Mouse (Mus musculus): ENCODE results near the gene 6030468B19Rik. TPM values are rescaled to one million over a fixed set of nuclear protein-coding genes. Genes with fewer than 3 reads are reported as not detected.

6030468B19Rik gene
- polyA plus RNA-seq, 1 experiment from 2014 or later: not detected

DNA sequence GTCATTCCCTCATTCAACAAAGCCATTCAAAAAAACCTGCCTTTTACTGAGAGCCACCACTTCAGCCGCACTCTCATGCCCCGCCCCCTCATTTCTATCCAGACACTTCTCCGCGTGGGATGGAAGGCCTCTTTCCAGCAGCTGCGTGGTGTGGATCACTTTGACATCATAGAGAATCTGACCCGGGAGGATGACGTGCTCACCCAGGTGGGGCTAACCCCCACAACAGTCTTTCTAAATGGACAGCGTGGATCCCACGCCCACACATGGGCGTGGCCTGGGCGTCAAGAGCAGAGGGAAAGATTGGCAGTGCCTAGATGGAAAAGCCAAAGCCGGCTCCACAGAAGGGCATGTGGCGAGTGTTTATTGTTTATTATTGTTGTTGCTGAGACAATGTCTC is 38.8 kb downstream of the 6030468B19Rik start:
- 0 out of 2 replicates have a peak, but pooled peaks have one; percentile 32 for ATAC-seq (ENCODE audit: low read depth)
- no peak overlapping the region for H3K9ac ChIP-seq (replicated peaks; ENCODE audit: low read depth, low read length)
- 31% methylated on average over 13 of the region's 13 CpGs for WGBS
- H3K36me3 ChIP-seq (ENCODE audit: control insufficient read depth, insufficient read depth, low read length): no peaks in the 10 kb centered on the region
- H3K9me3 ChIP-seq (ENCODE audit: control insufficient read depth, low read length): no peaks in the 10 kb centered on the region
- no peaks in the 10 kb centered on the region for H3K27me3 ChIP-seq (ENCODE audit: control insufficient read depth, insufficient read depth, low read length)
- no peak overlapping the region for H3K27ac ChIP-seq (ENCODE audit: low read depth, low read length)
- H3K4me1 ChIP-seq (ENCODE audit: control insufficient read depth, insufficient read depth, low read length): no peaks in the 10 kb centered on the region
- H3K4me2 ChIP-seq (ENCODE audit: low read depth, low read length): peak overlapping the region; percentile 29; the same call in 1 of the 2 replicates
- H3K4me3 ChIP-seq (ENCODE audit: low read depth, low read length): 0 out of 2 replicates have a peak overlapping the region, but pooled peaks have one; percentile 4

DNA sequence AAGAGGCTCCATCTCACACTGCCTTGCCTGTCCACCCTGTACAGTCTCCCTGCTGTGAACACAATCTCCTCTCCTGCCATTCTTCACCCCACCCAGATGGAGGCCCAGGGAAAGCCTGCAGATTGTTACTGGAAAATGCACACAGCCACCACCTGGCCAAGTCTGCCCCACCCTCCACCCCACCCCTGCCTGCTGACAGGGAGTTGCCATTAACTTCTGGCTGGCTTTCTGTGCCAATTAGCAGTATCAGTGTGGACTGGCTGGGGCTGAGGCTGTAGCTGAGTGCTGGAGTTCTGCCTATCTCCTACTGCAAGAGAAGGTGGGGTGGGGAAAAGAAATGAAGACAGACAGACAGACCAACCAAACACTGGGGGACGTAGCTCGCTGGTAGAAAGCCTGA is 41.1 kb downstream of the 6030468B19Rik start:
- H3K36me3 ChIP-seq (ENCODE audit: control insufficient read depth, insufficient read depth, low read length): no peaks in the 10 kb centered on the region
- 78% methylated on average over 2 of the region's 2 CpGs for WGBS
- H3K4me2 ChIP-seq (ENCODE audit: low read depth, low read length): no peak overlapping the region
- no peaks in the 10 kb centered on the region for H3K27me3 ChIP-seq (ENCODE audit: control insufficient read depth, insufficient read depth, low read length)
- ATAC-seq (ENCODE audit: low read depth): no peak
- H3K9ac ChIP-seq (replicated peaks; ENCODE audit: low read depth, low read length): no peak overlapping the region
- H3K9me3 ChIP-seq (ENCODE audit: control insufficient read depth, low read length): no peaks in the 10 kb centered on the region
- H3K4me1 ChIP-seq (ENCODE audit: control insufficient read depth, insufficient read depth, low read length): no peaks in the 10 kb centered on the region
- no peak overlapping the region for H3K27ac ChIP-seq (ENCODE audit: low read depth, low read length)
- H3K4me3 ChIP-seq (ENCODE audit: low read depth, low read length): no peak overlapping the region

DNA sequence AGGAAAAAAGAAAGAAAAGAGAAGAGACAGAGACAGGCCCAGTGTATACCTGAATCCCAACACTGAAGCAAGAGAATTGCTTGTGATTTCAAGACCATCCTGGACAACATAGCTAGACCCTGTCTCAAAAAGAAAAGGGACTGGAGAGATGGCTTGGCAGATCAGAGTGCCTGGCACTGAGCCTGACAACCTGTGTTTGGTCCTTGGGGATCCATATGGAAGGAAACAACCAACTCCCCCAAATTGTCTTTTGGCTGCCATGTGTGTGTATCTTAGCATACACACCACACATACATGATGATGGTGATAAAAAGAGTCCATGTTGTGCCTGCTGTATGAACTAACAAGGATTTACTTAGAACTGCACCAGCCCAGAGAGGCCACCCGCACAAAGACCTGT is 41.6 kb downstream of the 6030468B19Rik start:
- WGBS: 89% methylated on average over 1 of the region's 1 CpGs
- H3K27ac ChIP-seq (ENCODE audit: low read depth, low read length): no peak overlapping the region
- H3K27me3 ChIP-seq (ENCODE audit: control insufficient read depth, insufficient read depth, low read length): no peaks in the 10 kb centered on the region
- no peaks in the 10 kb centered on the region for H3K9me3 ChIP-seq (ENCODE audit: control insufficient read depth, low read length)
- H3K36me3 ChIP-seq (ENCODE audit: control insufficient read depth, insufficient read depth, low read length): no peaks in the 10 kb centered on the region
- H3K4me1 ChIP-seq (ENCODE audit: control insufficient read depth, insufficient read depth, low read length): no peaks in the 10 kb centered on the region
- H3K9ac ChIP-seq (replicated peaks; ENCODE audit: low read depth, low read length): no peak overlapping the region
- no peak overlapping the region for H3K4me2 ChIP-seq (ENCODE audit: low read depth, low read length)
- H3K4me3 ChIP-seq (ENCODE audit: low read depth, low read length): no peak overlapping the region
- ATAC-seq (ENCODE audit: low read depth): no peak

DNA sequence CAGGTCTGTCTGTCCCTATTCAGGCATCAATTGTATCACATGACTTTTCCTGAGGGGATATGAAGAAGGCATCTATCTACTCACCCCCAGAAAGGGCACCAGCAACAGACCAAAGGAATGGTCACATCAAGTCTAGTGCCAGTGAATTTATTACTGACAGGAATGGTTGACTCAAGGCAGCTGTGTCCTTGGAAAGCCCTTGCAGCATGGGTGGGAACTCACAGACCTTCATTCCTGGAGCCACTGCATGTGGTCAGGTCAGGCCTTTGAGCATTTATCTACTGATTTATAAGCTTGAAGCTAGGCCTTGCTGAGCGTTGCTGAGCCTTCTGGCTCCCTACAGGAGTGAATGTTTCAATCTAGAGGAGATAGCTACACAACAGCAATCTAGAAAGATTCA is 43.5 kb downstream of the 6030468B19Rik start:
- WGBS: 54% methylated on average over 1 of the region's 1 CpGs
- H3K9ac ChIP-seq (replicated peaks; ENCODE audit: low read depth, low read length): no peak overlapping the region
- ATAC-seq (ENCODE audit: low read depth): no peak

DNA sequence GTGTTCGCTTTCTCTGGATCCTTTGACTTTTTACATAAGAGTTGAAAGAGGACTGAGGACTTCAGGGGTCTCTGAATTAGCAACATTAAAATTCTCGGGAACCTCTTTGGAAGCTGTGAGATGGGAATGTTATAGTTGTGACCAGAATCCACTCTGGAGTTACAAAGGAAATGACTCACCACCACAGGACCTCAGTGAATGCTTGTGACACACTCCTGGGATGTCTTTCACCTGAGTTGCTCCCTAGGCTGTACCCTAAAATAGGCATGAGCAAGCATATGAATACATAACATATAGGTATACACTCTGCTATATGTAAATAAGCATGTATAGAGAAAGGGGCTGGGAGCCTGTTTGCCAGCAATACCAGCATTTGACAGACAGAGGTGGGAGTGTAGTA is 46.0 kb downstream of the 6030468B19Rik start:
- H3K4me2 ChIP-seq (ENCODE audit: low read depth, low read length): no peak overlapping the region
- H3K4me1 ChIP-seq (ENCODE audit: control insufficient read depth, insufficient read depth, low read length): peaks cover 6% of the 10 kb centered on the region; the same call in 1 of the 2 replicates
- H3K9me3 ChIP-seq (ENCODE audit: control insufficient read depth, low read length): no peaks in the 10 kb centered on the region
- no peaks in the 10 kb centered on the region for H3K36me3 ChIP-seq (ENCODE audit: control insufficient read depth, insufficient read depth, low read length)
- no peak overlapping the region for H3K4me3 ChIP-seq (ENCODE audit: low read depth, low read length)
- no peak overlapping the region for H3K27ac ChIP-seq (ENCODE audit: low read depth, low read length)
- no peaks in the 10 kb centered on the region for H3K27me3 ChIP-seq (ENCODE audit: control insufficient read depth, insufficient read depth, low read length)
- H3K9ac ChIP-seq (replicated peaks; ENCODE audit: low read depth, low read length): no peak overlapping the region
- 88% methylated on average over 2 of the region's 2 CpGs for WGBS
- no peak for ATAC-seq (ENCODE audit: low read depth)

More for the DNA sequence above, 43.5 kb downstream of the 6030468B19Rik start:
- no peak overlapping the region for H3K4me3 ChIP-seq (ENCODE audit: low read depth, low read length)
- H3K4me1 ChIP-seq (ENCODE audit: control insufficient read depth, insufficient read depth, low read length): no peaks in the 10 kb centered on the region
- H3K27ac ChIP-seq (ENCODE audit: low read depth, low read length): no peak overlapping the region
- H3K4me2 ChIP-seq (ENCODE audit: low read depth, low read length): no peak overlapping the region
- H3K9me3 ChIP-seq (ENCODE audit: control insufficient read depth, low read length): no peaks in the 10 kb centered on the region
- H3K27me3 ChIP-seq (ENCODE audit: control insufficient read depth, insufficient read depth, low read length): no peaks in the 10 kb centered on the region
- no peaks in the 10 kb centered on the region for H3K36me3 ChIP-seq (ENCODE audit: control insufficient read depth, insufficient read depth, low read length)

DNA sequence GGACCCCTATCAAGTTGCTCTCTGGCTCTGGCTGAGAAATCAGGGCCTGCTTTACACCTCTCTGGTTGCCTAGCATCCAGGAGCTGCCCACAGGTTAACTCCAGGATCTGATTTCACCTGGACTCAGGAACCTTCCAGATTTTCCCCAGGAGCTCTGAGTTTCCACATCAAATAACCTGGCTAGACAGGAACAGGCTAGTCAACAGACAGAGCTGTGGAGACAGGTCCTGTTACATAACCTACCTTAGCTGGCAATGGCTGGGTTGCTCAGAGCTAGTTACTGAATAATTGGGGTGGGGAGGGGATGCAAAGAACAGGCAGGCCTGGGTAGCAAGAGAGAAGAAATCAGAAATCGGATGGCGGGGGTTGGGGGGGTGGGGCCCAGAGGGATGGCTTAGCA is 47.5 kb downstream of the 6030468B19Rik start:
- Histone ChIP-seq H3K27me3 (ENCODE audit: control insufficient read depth, insufficient read depth, low read length) (no peaks in the 10 kb centered on the region), H3K4me1 (ENCODE audit: control insufficient read depth, insufficient read depth, low read length) (peaks cover 11% of the 10 kb centered on the region), H3K4me2 (ENCODE audit: low read depth, low read length) (no peak overlapping the region), H3K27ac (ENCODE audit: low read depth, low read length) (no peak overlapping the region), H3K36me3 (ENCODE audit: control insufficient read depth, insufficient read depth, low read length) (no peaks in the 10 kb centered on the region), H3K9ac (replicated peaks; ENCODE audit: low read depth, low read length) (no peak overlapping the region), H3K4me3 (ENCODE audit: low read depth, low read length) (no peak overlapping the region), H3K9me3 (ENCODE audit: control insufficient read depth, low read length) (no peaks in the 10 kb centered on the region)
- 90% methylated on average over 2 of the region's 2 CpGs for WGBS
- ATAC-seq (ENCODE audit: low read depth): no peak

DNA sequence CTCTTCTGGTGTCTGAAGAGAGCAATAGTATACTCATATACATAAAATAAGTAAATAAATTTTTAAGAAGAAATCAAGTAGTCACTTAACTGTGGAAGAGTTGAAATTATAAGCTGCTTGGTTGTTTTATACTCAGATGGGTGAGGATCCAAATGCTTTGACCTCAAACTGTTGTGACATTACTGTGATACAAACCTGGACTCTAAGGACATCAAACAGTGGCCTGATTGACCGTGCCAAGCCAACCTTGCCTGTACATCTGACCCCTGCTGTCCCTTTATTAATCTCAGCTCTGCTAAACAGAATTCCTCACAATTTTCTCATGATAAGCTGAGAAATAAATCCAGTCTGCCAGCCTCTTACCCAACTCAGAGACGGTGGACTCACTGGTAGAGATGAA is 48.2 kb downstream of the 6030468B19Rik start:
- WGBS: 79% methylated on average over 2 of the region's 2 CpGs
- ATAC-seq (ENCODE audit: low read depth): no peak

DNA sequence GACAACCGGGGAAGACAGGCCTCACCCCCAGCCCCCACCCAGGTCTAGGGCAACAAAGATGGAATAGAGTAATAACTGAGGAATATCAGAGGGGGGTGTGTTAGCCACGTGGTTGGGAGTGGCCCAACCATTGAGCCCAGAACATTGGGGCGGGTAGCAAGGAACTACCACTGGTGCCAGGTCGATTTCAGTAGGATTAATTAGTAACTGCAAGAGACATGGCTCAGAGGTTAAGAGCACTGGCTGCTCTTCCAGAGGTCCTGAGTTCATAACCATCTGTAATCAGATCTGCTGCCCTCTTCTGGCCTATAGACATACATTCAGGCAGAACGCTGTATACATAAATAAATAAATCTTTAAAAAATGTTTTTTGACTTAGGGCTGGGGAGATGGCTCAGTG is 49.2 kb downstream of the 6030468B19Rik start:
- Histone ChIP-seq H3K4me2 (ENCODE audit: low read depth, low read length) (no peak overlapping the region), H3K9me3 (ENCODE audit: control insufficient read depth, low read length) (no peaks in the 10 kb centered on the region), H3K36me3 (ENCODE audit: control insufficient read depth, insufficient read depth, low read length) (no peaks in the 10 kb centered on the region), H3K9ac (replicated peaks; ENCODE audit: low read depth, low read length) (no peak overlapping the region), H3K27me3 (ENCODE audit: control insufficient read depth, insufficient read depth, low read length) (no peaks in the 10 kb centered on the region), H3K4me1 (ENCODE audit: control insufficient read depth, insufficient read depth, low read length) (peaks cover 11% of the 10 kb centered on the region), H3K27ac (ENCODE audit: low read depth, low read length) (no peak overlapping the region), H3K4me3 (ENCODE audit: low read depth, low read length) (no peak overlapping the region)
- ATAC-seq (ENCODE audit: low read depth): no peak
- 54% methylated on average over 5 of the region's 5 CpGs for WGBS

More for the DNA sequence above, 48.2 kb downstream of the 6030468B19Rik start:
- Histone ChIP-seq H3K4me1 (ENCODE audit: control insufficient read depth, insufficient read depth, low read length) (peaks cover 11% of the 10 kb centered on the region), H3K9me3 (ENCODE audit: control insufficient read depth, low read length) (no peaks in the 10 kb centered on the region), H3K4me2 (ENCODE audit: low read depth, low read length) (no peak overlapping the region), H3K9ac (replicated peaks; ENCODE audit: low read depth, low read length) (no peak overlapping the region), H3K36me3 (ENCODE audit: control insufficient read depth, insufficient read depth, low read length) (no peaks in the 10 kb centered on the region), H3K4me3 (ENCODE audit: low read depth, low read length) (no peak overlapping the region), H3K27me3 (ENCODE audit: control insufficient read depth, insufficient read depth, low read length) (no peaks in the 10 kb centered on the region), H3K27ac (ENCODE audit: low read depth, low read length) (no peak overlapping the region)

DNA sequence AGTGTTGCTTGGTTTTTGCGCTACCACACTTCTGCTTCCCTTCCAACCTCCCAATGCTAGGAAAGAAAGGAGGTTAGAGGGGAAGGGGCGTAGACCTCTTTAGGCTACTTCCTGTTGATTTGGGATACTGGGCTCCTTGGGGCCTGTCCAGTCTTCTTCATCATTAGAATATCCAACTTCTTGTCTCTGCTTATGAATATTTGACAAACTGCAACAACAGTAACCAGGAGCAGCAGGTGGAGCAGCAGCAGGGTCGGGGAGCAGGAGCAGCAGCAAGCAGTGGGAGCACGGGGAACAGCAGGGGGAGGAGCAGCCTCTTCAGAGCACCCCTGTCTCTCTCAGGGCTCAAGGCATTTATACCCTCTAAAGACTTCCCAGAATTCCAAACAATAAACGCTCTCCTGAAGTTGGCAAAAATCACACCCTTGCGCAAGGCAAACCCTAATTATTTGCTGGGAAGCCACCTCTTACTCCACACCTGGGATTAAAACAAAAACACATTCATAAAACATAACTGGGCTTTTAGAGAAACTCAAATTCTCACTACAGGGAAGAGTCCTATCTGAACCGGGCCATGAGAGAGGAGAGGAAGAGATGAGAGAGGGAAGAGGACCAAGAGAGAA is 50.2 kb downstream of the 6030468B19Rik start:
- ATAC-seq (ENCODE audit: low read depth): no peak

More for the DNA sequence above, 50.2 kb downstream of the 6030468B19Rik start:
- H3K27ac ChIP-seq (ENCODE audit: low read depth, low read length): peak overlapping the region; percentile 95; the same call in 1 of the 2 replicates
- WGBS: 84% methylated on average over 7 of the region's 7 CpGs
- H3K36me3 ChIP-seq (ENCODE audit: control insufficient read depth, insufficient read depth, low read length): no peaks in the 10 kb centered on the region
- H3K9me3 ChIP-seq (ENCODE audit: control insufficient read depth, low read length): no peaks in the 10 kb centered on the region
- H3K27me3 ChIP-seq (ENCODE audit: control insufficient read depth, insufficient read depth, low read length): no peaks in the 10 kb centered on the region
- H3K4me2 ChIP-seq (ENCODE audit: low read depth, low read length): peak overlapping the region; percentile 83
- H3K4me1 ChIP-seq (ENCODE audit: control insufficient read depth, insufficient read depth, low read length): peaks cover 11% of the 10 kb centered on the region
- no peak overlapping the region for H3K4me3 ChIP-seq (ENCODE audit: low read depth, low read length)
- H3K9ac ChIP-seq (replicated peaks; ENCODE audit: low read depth, low read length): no peak overlapping the region; the same call in 1 of the 2 replicates

All from neural tube, embryonic 14.5 days (tissue).